Comparison of ENCODE assay signal across 23 mouse cellular contexts in genomic region chr3:132979781-132980461, GRCm38 (mm10). TPM values are rescaled to one million over a fixed set of nuclear protein-coding genes. Genes with fewer than 3 reads are reported as not detected.
DNase-seq lines count a peak whose midpoint lies in the region; ATAC-seq and TF ChIP-seq lines count a peak whose summit lies in the region.
"Had no signal": no experiment of that assay in that cellular context is flagged by ENCODE, and none has a peak within 500 bp of the region (broad histone marks: within the 10 kb centered on the region; RNA-seq: fewer than 3 reads in every experiment).

No protein-coding gene starts in this region.

- intact Hi-C loops in gastrocnemius, postnatal 14 days (cut with DNase I; ENCODE audit: low total_unique reads), result no loop called here

- DNase-seq in liver, adult 2 months (ENCODE audit: extremely low read depth, low read depth, low spot score), result peak; percentile 5
- DNase-seq in liver, embryonic 11.5 days (ENCODE audit: low spot score), result no peak
- peak; percentile 15 for DNase-seq in 416B (ENCODE audit: low read depth)
- peak; percentile 1 for DNase-seq in c-Kit-negative CD71-positive TER-119-positive erythroid progenitor cells, embryonic 14.5 days (ENCODE audit: low read depth, low spot score)
- DNase-seq in gastrocnemius, postnatal 14 days, result no peak
- DNase-seq in gastrocnemius, postnatal 10 days, result no peak
- DNase-seq in gastrocnemius, postnatal 25 days, result no peak
- DNase-seq: adrenal gland, postnatal 10 days; B cell, adult 2 months; cerebellum, adult 9-10 months; heart, adult 2 months; kidney, adult 18-20 months; kidney, postnatal 4 days; right cerebral cortex, postnatal 25 days; thymus, adult 18-20 months; thymus, postnatal 4 days had no signal

- H3K27me3 ChIP-seq in liver, adult 2 months (ENCODE audit: control insufficient read depth, insufficient read depth, low read length), result no peaks in the 10 kb centered on the region
- H3K27me3 ChIP-seq in liver, embryonic 11.5 days (replicated peaks; ENCODE audit: control insufficient read depth, insufficient read depth, low read length), result no peaks in the 10 kb centered on the region
- H3K27me3 ChIP-seq in ES-Bruce4 (ENCODE audit: control insufficient read depth, insufficient read depth, low read length, poor library complexity, severe bottlenecking), result no peaks in the 10 kb centered on the region
- H3K27me3 ChIP-seq: forebrain, embryonic 13.5 days; hindbrain, embryonic 12.5 days; lung, embryonic 15.5 days; midbrain, embryonic 13.5 days had no signal

- WGBS in liver, adult 2 months, result 96% methylated on average over 12 of the region's 12 CpGs
- 87% methylated on average over 12 of the region's 12 CpGs for WGBS in liver, embryonic 11.5 days

- H3K4me1 ChIP-seq in liver, adult 2 months (ENCODE audit: control insufficient read depth, insufficient read depth, low read length), result no peaks in the 10 kb centered on the region
- H3K4me1 ChIP-seq in liver, embryonic 11.5 days (replicated peaks; ENCODE audit: control insufficient read depth, insufficient read depth, low read length), result no peaks in the 10 kb centered on the region
- H3K4me1 ChIP-seq in ES-Bruce4 (ENCODE audit: control insufficient read depth, insufficient read depth, low read length), result no peaks in the 10 kb centered on the region
- H3K4me1 ChIP-seq: forebrain, embryonic 13.5 days; hindbrain, embryonic 12.5 days; midbrain, embryonic 13.5 days had no signal

- H3K9ac ChIP-seq in liver, adult 2 months (ENCODE audit: low read depth, low read length), result no peak overlapping the region
- H3K9ac ChIP-seq in liver, embryonic 11.5 days (ENCODE audit: low read depth, low read length), result no peak overlapping the region
- H3K9ac ChIP-seq in ES-Bruce4 (ENCODE audit: low read depth, poor library complexity, severe bottlenecking), result no peak overlapping the region
- H3K9ac ChIP-seq: forebrain, embryonic 13.5 days; hindbrain, embryonic 12.5 days; lung, embryonic 15.5 days; midbrain, embryonic 13.5 days had no signal

- no peak overlapping the region for H3K4me3 ChIP-seq in liver, adult 2 months (ENCODE audit: insufficient read depth, low read depth, low read length)
- H3K4me3 ChIP-seq in liver, embryonic 11.5 days (ENCODE audit: low read depth, low read length), result no peak overlapping the region
- H3K4me3 ChIP-seq in ES-Bruce4 (ENCODE audit: low read depth, low read length), result no peak overlapping the region
- H3K4me3 ChIP-seq: forebrain, embryonic 13.5 days; heart, adult 2 months; hindbrain, embryonic 12.5 days; left cerebral cortex, adult 2 months; lung, embryonic 15.5 days; midbrain, embryonic 13.5 days had no signal

- H3K79me2 ChIP-seq in liver, adult 2 months (ENCODE audit: control insufficient read depth, insufficient read depth, low read length), result no peaks in the 10 kb centered on the region

- TF ChIP-seq POLR2A in liver, adult 2 months (IDR thresholded peaks at IDR 0.05; ENCODE audit: extremely low read depth, insufficient read depth, low read length), result no peak
- TF ChIP-seq POLR2A in ES-Bruce4 (IDR thresholded peaks at IDR 0.05; ENCODE audit: insufficient read depth, low read length), result no peak

- H3K27ac ChIP-seq in liver, adult 2 months (replicated peaks; ENCODE audit: insufficient read depth, low read depth, low read length), result no peak overlapping the region
- H3K27ac ChIP-seq in liver, embryonic 11.5 days (ENCODE audit: low read depth, low read length), result no peak overlapping the region
- H3K27ac ChIP-seq in ES-Bruce4 (ENCODE audit: insufficient read depth, low read length), result no peak overlapping the region
- H3K27ac ChIP-seq: forebrain, embryonic 13.5 days; heart, adult 2 months; hindbrain, embryonic 12.5 days; left cerebral cortex, adult 2 months; lung, embryonic 15.5 days; midbrain, embryonic 13.5 days had no signal

- no peaks in the 10 kb centered on the region for H3K9me3 ChIP-seq in liver, embryonic 11.5 days (ENCODE audit: control insufficient read depth, low read length)
- H3K9me3 ChIP-seq in ES-Bruce4 (replicated peaks; ENCODE audit: control insufficient read depth, insufficient read depth, low read length, poor library complexity, severe bottlenecking), result no peaks in the 10 kb centered on the region
- H3K9me3 ChIP-seq: forebrain, embryonic 13.5 days; hindbrain, embryonic 12.5 days; lung, embryonic 15.5 days; midbrain, embryonic 13.5 days had no signal

- peak; percentile 23; the same call in 1 of the 2 replicates for TF ChIP-seq CTCF in liver, adult 2 months (IDR thresholded peaks at IDR 0.05; ENCODE audit: low read depth, low read length)
- TF ChIP-seq CTCF in ES-Bruce4 (IDR thresholded peaks at IDR 0.05; ENCODE audit: low read depth, low read length), result peak; percentile 72

- ATAC-seq in liver, embryonic 11.5 days (replicated peaks; ENCODE audit: low FRiP score), result no peak
- ATAC-seq: forebrain, embryonic 13.5 days; inflammation-experienced regulatory T-cells, adult 6 months; midbrain, embryonic 13.5 days had no signal

- no peak for TF ChIP-seq EP300 in ES-Bruce4 (IDR thresholded peaks at IDR 0.05; ENCODE audit: insufficient read depth, low read depth, low read length)

- H3K4me2 ChIP-seq in liver, embryonic 11.5 days, result no peak overlapping the region
- H3K4me2 ChIP-seq: forebrain, embryonic 13.5 days; hindbrain, embryonic 12.5 days; lung, embryonic 15.5 days; midbrain, embryonic 13.5 days had no signal

- no peaks in the 10 kb centered on the region; the same call in 1 of the 2 replicates for H3K36me3 ChIP-seq in liver, adult 2 months (ENCODE audit: control insufficient read depth, insufficient read depth, low read length)
- H3K36me3 ChIP-seq in liver, embryonic 11.5 days (ENCODE audit: control insufficient read depth, insufficient read depth, low read length), result peaks cover 7% of the 10 kb centered on the region; the same call in 1 of the 2 replicates
- H3K36me3 ChIP-seq in ES-Bruce4 (ENCODE audit: control insufficient read depth, insufficient read depth, low read length, poor library complexity, severe bottlenecking), result no peaks in the 10 kb centered on the region

RNA-seq across cellular contexts. Expression of gene Npnt, which starts 29.8 kb away (rescaled TPM):
- 0.07 and 0.09 TPM in 2 replicates for total RNA-seq in liver, adult 2 months (2014; rRNA removed)
- 0.37 and 0.39 TPM in 2 replicates for polyA plus RNA-seq in liver, adult 2 months (2012; rRNA removed)
- polyA plus RNA-seq in liver, embryonic 11.5 days (2014; fragmentation: Nextera tagmentation; extraction: Ambion mirVana), result 6.1 and 7.4 TPM in 2 replicates
- polyA plus RNA-seq in ES-Bruce4 (2011; ENCODE audit: insufficient read depth, insufficient read length, low read depth, missing spikeins), result 17.3 and 17.6 TPM in 2 replicates
- total RNA-seq in gastrocnemius, postnatal 14 days (2021), result 10 to 100 TPM in 1 of 2 experiments, 1 to 10 TPM in 1; 9.0 to 12.1 TPM
- 10 to 100 TPM; 19.4 to 24.1 TPM for total RNA-seq in gastrocnemius, postnatal 10 days (2021)
- total RNA-seq in gastrocnemius, postnatal 25 days (2021), result 1 to 10 TPM; 6.8 to 7.7 TPM

Comparison
In these comparisons a context has a peak if more than half of its experiments do, and no peak if none do; other contexts are left out.
1. DNase-seq: peak in liver, adult 2 months (single experiment), 416B (single experiment) and c-Kit-negative CD71-positive TER-119-positive erythroid progenitor cells, embryonic 14.5 days (single experiment); none in liver, embryonic 11.5 days (single experiment), gastrocnemius, postnatal 14 days (single experiment), gastrocnemius, postnatal 10 days (single experiment) and gastrocnemius, postnatal 25 days (single experiment).